Mouse (Mus musculus) heart, postnatal 0 days (tissue): ENCODE measurements around the gene Ankrd13b. TPM values are rescaled to one million over a fixed set of nuclear protein-coding genes. Genes with fewer than 3 reads are reported as not detected.

ENCODE experiments used
- ATAC-seq: fragments of 200-750 bp; cut with Nextera tagmentation; 2 replicates; pipeline ENCODE4 v1.8.0; 2017; ENCODE audit warnings: low read depth, moderate number of reproducible peaks, moderate library complexity; ENCODE audit not compliant: insufficient read depth
- DNase-seq: peaks from one replicate; pipeline ENCODE4 v3.0.0-alpha.2; 2016; ENCODE audit warnings: low spot score
- H3K27ac ChIP-seq: fragments of 300-500 bp; sonication (generic); 2 replicates; pipeline ENCODE4 v1.5.1; 2014; ENCODE audit warnings: low read depth, mild to moderate bottlenecking
- H3K27me3 ChIP-seq: fragments of 300-500 bp; sonication (generic); 2 replicates; pipeline ENCODE4 v1.6.1; 2014; ENCODE audit warnings: low read length, mixed read lengths; ENCODE audit not compliant: control insufficient read depth, insufficient read depth
- H3K36me3 ChIP-seq: fragments of 300-500 bp; sonication (generic); replicated peaks from 2 replicates; pipeline ENCODE4 v1.6.1; 2014; ENCODE audit warnings: low read length, mixed read lengths; ENCODE audit not compliant: control insufficient read depth, insufficient read depth
- H3K4me1 ChIP-seq: fragments of 300-500 bp; sonication (generic); 2 replicates; pipeline ENCODE4 v1.6.1; 2014; ENCODE audit warnings: antibody characterized with exemption; ENCODE audit not compliant: control insufficient read depth, insufficient read depth
- H3K4me2 ChIP-seq: fragments of 300-500 bp; sonication (generic); 2 replicates; pipeline ENCODE4 v1.6.1; 2014; ENCODE audit warnings: low read depth, mild to moderate bottlenecking, low read length, moderate library complexity
- H3K4me3 ChIP-seq: fragments of 300-500 bp; sonication (generic); 2 replicates; pipeline ENCODE4 v1.5.1; 2014; ENCODE audit warnings: low read depth, low read length
- H3K9ac ChIP-seq: fragments of 300-500 bp; sonication (generic); replicated peaks from 2 replicates; pipeline ENCODE4 v1.6.1; 2014; ENCODE audit warnings: low read depth, low read length, mixed read lengths
- H3K9me3 ChIP-seq: fragments of 300-500 bp; sonication (generic); replicated peaks from 2 replicates; pipeline ENCODE4 v1.6.1; 2016; ENCODE audit warnings: low read length; ENCODE audit not compliant: control insufficient read depth
- CTCF ChIP-seq: IDR thresholded peaks from 2 replicates; pipeline ENCODE4 v1.5.1; 2016; ENCODE audit warnings: antibody characterized with exemption, control low read depth, low read depth
- EP300 ChIP-seq: IDR thresholded peaks from 2 replicates; pipeline ENCODE4 v1.6.1; 2016; ENCODE audit warnings: antibody characterized with exemption, low read depth
- WGBS: fragments of 180-500 bp; shearing (Covaris S2); extraction: QIAGEN DNeasy Blood & Tissue Kit; methylation state at CpG from one replicate; pipeline ENCODE4 v1.1.7; 2014; 5-methylcytosine and 5-hydroxymethylcytosine counted together
- polyA plus RNA-seq: library from polyadenylated mRNA; unstranded; fragments of >200 nt; fragmentation: Nextera tagmentation; extraction: Ambion mirVana; gene quantifications from 2 replicates; pipeline ENCODE4 v1.2.1, GENCODE M21; 2015
- total RNA-seq: library from RNA; depleted of rRNA; stranded (reverse); fragments of >200 nt; gene quantifications from 2 replicates; pipeline ENCODE4 v1.2.3, GENCODE M21; 2014; ENCODE audit warnings: low replicate concordance

Gene Ankrd13b
- total and polyA plus RNA-seq, 2 experiments from 2014 or later: 2.6 to 6.4 TPM

DNA sequence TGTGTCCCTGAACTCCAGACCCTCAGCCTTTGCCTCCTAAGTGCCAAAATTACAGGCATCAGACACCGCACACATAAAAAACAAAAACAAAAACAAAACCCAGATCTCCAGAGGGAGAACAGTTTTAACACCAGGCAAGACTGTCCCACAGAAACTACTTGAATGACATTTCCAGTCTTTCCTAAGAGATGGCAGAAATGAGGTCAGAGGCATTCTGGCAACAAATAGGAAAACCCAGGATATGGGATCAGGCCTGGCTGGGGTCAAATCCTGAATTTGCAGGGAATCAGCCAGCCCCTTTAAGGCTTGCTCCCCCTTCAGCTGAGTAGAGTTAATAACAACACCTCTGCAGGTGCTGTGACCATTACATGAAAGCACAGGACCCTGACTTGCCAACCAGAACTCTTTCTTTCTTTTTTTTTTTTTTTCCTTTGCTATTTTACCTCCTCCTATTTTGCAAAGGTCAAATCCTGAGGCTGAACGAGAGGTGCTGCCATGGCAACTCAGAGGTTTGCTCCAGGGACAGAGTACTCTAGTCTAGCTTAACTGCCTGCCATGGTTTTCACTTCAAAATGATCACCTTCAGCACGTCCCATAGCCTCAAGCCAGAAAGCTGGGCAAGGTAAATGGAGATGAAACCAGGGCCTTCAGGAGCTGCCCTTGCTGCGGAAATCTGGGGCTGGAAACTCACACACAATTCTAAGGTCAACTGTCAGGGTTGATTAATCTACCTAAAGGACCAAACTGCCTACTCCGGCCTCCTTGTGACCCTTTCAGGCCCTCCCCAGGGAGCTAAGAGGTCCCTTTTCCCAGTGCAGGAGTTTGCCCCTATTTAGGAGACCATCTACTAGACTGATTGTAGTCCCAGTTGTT lies 27.3 kb upstream of the Ankrd13b start:
- WGBS: 89% methylated on average over 5 of the region's 5 CpGs
- DNase-seq (no peak), ATAC-seq (no peak)
- Histone ChIP-seq H3K9ac (no peak overlapping the region), H3K4me1 (peaks cover 22% of the 10 kb centered on the region), H3K36me3 (no peaks in the 10 kb centered on the region), H3K4me2 (peak overlapping the region; percentile 18; the same call in 1 of the 2 replicates), H3K27ac (no peak overlapping the region), H3K9me3 (no peaks in the 10 kb centered on the region), H3K27me3 (peaks cover 5% of the 10 kb centered on the region; the same call in 1 of the 2 replicates), H3K4me3 (no peak overlapping the region)
- no peak for TF ChIP-seq EP300
- TF ChIP-seq CTCF: no peak

DNA sequence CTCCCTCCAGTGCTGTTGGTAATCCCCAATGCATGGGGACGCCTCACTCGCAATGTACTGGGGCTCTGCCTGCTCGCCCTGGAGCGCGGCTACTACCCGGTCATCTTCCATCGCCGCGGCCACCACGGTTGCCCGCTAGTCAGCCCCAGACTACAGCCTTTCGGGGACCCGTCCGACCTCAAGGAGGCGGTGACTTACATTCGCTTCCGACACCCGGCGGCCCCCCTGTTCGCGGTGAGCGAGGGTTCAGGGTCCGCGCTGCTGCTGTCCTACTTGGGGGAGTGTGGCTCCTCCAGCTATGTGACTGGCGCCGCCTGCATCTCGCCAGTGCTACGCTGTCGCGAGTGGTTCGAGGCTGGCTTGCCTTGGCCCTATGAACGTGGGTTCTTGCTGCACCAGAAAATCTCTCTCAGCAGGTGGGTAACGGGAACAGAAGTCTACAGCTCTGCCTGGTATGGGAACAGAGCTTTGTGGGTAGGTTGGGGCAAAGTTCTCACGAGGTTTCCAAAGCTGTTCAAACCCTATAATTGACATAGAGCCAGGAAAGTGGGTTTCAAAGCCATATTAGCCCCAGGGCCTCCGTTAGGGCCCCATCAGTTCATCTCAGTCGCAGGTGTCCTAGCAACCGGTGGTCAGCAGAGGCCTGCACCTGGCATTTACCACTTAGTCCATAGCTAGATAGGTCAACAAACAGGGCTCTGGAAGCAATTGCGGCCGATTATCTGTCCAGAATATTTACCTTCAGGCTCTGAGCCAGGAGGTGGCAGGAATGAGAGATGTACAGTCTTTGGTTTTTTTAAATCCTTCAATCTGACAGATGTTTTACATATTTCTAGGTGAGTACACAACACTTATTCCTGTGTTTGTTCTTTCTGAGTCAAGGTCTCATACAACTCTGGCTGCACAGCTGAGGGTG lies 26.4 kb upstream of the Ankrd13b start, which contains the start of gene Trp53i13:
TSS of gene Trp53i13 (minus strand) at position 344 of the 916 bp plus-strand sequence.
- TF ChIP-seq CTCF (no peak), EP300 (no peak)
- no peak for DNase-seq
- no peak for ATAC-seq

DNA sequence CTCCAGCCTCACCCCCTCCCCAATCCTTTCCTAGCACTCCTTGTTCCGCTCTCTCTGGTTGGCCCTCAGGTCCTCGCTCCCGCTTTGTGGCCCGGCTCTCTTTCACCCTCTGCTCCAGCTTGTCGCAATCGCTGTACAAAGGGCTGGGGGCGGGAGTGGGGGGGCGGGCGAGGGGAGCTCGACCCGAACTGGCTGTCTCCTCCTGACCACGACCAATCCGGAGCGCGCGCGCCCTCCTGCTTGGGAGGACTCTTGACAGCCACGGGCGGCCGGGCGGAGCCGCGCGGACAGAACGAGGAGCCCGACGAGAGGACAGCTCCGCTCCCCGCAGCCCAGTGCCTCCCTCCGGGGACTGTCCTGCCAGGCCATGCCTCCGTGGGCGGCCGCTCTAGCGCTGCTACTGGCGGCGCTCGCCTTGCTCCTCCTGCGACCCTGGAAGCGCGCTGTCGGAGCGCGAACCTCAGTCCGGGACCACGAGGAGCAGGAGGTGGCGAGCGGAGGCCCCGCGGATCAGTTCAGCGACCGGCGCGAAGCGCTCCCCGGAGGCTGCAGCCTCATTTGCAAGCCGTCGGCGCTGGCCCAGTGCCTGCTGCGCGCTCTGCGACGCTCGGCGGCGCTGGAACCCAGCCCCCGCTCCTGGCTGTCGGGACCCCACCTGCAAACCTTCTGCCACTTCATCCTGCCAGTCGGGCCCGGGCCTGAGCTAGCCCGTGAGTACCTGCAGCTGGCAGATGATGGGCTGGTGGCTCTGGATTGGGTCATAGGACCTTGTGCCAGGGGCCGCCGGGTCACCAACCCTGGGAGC lies 25.6 kb upstream of the Ankrd13b start, which contains the start of gene Abhd15:
TSS of gene Abhd15 (plus strand) at position 290 of the 805 bp plus-strand sequence.
- Histone ChIP-seq H3K27ac (peak within 1 kb of the TSS; percentile 63), H3K36me3 (no peaks in the 10 kb centered on the region), H3K27me3 (peaks cover 5% of the 10 kb centered on the region; the same call in 1 of the 2 replicates), H3K4me1 (peaks cover 22% of the 10 kb centered on the region), H3K4me3 (peak within 1 kb of the TSS; percentile 69), H3K9ac (peak within 1 kb of the TSS; percentile 33), H3K9me3 (no peaks in the 10 kb centered on the region), H3K4me2 (peak within 1 kb of the TSS; percentile 81)
- TF ChIP-seq CTCF (no peak), EP300 (no peak)
- peak; percentile 61 for ATAC-seq
- under 1% methylated on average over 71 of the region's 72 CpGs for WGBS
- DNase-seq: peak; percentile 48

More for the DNA sequence above, 26.4 kb upstream of the Ankrd13b start, which contains the start of gene Trp53i13:
- peak within 1 kb of the TSS; percentile 63; the same call in 1 of the 2 replicates for H3K27ac ChIP-seq
- H3K4me1 ChIP-seq: peaks cover 22% of the 10 kb centered on the region
- WGBS: 14% methylated on average over 39 of the region's 39 CpGs
- no peaks in the 10 kb centered on the region for H3K9me3 ChIP-seq
- H3K4me3 ChIP-seq: peak within 1 kb of the TSS; percentile 69
- H3K4me2 ChIP-seq: peak within 1 kb of the TSS; percentile 81
- H3K9ac ChIP-seq: peak within 1 kb of the TSS; percentile 33
- no peaks in the 10 kb centered on the region for H3K36me3 ChIP-seq
- H3K27me3 ChIP-seq: peaks cover 5% of the 10 kb centered on the region; the same call in 1 of the 2 replicates

DNA sequence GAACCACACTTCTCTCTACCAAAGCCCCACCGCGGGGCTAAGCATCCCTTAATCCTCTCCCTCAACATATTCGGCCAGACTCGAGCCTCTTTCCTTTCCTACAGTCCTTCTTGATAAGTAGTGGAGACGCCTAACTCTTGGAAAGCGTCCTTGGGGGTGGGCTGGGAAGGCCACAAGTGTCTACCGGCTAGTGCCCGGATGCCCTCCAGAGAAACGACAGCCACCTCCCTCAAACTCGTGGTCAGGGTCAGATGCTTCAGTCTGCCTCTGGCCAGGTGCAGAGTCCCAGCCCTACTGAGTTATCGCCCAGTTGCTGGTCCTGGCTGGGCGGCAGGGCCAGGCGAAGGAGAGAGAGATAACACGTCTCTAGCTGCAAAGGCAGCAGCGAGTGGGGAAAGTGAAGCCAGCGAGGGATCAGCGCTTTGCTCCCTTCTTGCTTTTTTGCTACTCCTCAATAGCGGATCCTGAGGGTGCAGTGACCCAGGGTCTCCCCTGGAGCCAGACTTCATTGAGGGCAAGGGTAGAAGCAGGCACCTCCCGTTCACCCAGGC lies 24.9 kb upstream of the Ankrd13b start:
- peak overlapping the region; percentile 69 for H3K4me3 ChIP-seq
- H3K36me3 ChIP-seq: no peaks in the 10 kb centered on the region
- peak; percentile 9; the same call in 1 of the 2 replicates for ATAC-seq
- H3K9ac ChIP-seq: peak overlapping the region; percentile 33
- 6% methylated on average over 19 of the region's 19 CpGs for WGBS
- TF ChIP-seq EP300: no peak
- no peak for TF ChIP-seq CTCF
- H3K27ac ChIP-seq: peak overlapping the region; percentile 63
- H3K4me2 ChIP-seq: peak overlapping the region; percentile 81
- peaks cover 5% of the 10 kb centered on the region; the same call in 1 of the 2 replicates for H3K27me3 ChIP-seq
- H3K9me3 ChIP-seq: no peaks in the 10 kb centered on the region
- no peak for DNase-seq
- H3K4me1 ChIP-seq: peaks cover 22% of the 10 kb centered on the region
